Mouse (Mus musculus) mouse embryonic stem cell (cell line): Measurements from ENCODE around the gene Manf.

Experiments used
- in situ Hi-C, 2 experiments: fragments of 300-500 bp; cut with MboI; formaldehyde crosslinking; loops; 1 replicate in 1 of 2; 3 replicates in 1 of 2; pipeline ENCODE4 v1.14.3; 2019 to 2020; ENCODE audit warnings: low sequenced_read_pairs in 2 of 2, low pct_unique_long_range_greater_than_20kb in 1 of 2, mixed read lengths in 1 of 2; ENCODE audit not compliant: unreplicated experiment in 1 of 2

The Manf gene

DNA sequence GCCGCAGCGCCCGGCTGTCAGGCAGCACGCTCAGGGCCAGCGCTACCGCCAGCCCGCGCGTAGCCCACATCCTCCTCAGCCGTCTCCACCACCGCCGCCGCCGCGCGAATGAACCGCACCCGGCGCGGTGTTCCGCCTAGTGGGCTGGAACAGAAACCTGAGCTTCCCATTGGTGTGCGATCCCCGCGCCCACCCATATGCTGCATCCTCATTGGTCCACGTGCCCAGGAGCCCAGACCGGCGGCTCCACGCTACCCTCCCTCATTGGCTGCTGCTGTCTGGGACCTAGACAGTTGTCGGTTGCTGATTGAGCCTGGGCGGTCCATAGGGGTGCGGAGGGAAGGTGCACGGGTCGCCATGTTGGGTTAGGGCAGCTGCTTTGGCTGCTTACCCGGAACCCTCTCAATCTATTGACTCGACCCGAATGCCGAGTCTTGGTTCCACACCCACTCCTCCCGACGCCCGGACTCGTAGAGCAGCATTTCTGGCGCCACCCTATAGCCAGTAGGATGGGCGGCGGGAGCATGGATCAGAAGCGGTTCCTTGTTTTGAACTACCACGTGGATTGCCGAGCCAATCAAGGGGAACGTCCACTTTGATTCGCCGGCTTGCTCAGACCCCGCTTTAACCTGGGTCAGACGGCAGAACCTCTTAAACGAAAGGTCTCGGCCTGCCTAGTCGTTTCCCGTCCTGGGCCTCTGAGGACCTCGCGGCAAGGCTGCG lies at the start of gene Manf:
Manf (minus strand) TSS at position 151 of the 723 bp plus-strand sequence.
- in situ Hi-C loops = no loop called here

DNA sequence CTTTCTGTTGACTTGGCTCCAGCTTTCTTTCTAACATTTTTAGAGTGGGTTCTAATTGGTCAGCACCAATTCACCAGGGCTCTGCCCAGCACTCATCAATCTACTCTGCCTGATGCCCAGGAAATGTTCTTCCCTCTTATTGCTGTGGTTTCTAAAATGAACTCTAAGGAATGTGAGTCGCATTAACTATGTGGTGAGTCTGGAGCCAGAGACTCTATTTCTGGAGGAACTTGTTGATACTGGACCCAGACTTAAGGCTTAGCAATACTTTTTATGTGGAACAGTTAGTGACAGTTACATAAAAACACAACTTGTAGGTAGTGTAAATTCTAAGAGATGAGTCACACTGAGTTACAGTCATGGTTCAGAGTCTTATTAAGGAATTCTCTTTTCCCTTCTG lies 43.2 kb upstream of the Manf start:
- in situ Hi-C loops = no loop called here

DNA sequence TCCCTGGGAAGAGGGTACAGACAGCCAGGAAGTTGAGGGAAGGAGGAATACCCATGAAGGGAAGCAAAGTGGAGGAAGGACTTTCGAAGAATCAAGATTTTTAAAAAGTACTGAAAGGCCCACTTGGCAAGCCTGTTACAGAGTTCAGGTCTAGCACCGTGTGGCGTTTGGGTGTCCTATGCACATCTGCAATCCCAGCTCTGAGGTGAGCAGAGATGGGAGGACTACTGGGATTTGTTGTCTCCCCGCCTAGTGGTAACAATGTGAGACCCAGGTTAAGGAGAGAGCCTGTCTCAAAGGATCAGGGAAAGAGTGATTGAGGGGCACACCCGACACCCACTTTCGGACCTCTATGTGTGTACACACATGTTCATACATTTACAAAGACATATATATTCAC lies 23.1 kb upstream of the Manf start:
- in situ Hi-C loops = no loop called here

DNA sequence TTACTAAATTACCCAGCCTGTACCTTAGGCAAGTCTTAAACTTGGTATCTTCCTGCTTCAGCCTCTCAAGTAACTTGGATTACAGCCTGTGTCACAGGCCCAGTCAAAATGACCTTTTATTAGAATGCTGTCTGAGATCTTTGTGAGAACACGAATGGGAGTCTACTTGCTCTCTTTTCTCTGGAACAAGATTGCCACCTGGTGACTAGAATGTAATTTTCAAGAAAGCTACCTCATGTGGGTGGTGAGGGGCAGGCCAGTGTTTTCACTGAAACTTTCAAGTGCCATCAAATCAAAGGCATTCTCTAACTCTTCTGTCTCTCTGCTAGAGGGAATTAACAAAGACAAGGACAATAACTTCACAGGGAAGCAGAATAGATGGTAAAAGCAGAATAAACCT lies 22.0 kb upstream of the Manf start:
- in situ Hi-C loops = no loop called here

DNA sequence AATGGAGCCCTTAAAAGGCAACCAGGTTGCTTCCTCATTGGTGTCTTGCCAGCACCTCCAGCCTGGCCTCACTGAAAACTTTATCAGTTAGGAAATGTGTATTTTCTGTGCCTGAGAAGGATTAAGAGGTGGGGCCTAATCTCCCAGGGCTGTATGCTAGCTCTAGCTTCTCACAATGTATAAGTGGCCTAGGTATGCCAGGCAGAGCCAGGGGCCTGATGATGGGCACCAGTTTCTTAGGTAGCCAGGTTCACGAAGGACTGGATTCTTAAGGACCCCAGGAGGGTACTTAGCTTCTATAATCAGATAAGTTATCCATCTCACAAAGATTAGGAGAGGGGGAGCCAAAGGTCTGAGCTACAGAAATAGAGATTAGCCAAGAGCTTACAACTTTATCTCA lies 19.8 kb upstream of the Manf start:
- in situ Hi-C loops = no loop called here

DNA sequence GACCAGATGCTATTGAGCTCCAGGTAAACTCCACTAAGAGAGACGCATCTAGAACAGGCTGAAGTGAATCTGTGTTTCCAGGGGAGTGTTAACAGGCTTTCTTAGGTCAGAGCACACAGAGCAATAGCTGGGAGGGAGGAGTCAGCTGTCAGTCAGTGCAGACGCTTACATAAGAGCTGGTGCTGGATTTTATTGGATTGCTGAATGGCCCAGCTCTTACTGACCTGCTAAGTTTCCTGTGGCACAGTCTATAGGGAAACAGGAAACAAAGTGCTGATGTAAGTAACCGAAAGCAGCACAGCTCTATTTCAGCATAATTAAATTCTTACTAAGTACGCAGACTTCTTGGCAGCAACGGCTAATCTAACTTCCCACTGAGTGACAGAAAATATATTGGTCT lies 16.9 kb upstream of the Manf start:
- in situ Hi-C loops = no loop called here

DNA sequence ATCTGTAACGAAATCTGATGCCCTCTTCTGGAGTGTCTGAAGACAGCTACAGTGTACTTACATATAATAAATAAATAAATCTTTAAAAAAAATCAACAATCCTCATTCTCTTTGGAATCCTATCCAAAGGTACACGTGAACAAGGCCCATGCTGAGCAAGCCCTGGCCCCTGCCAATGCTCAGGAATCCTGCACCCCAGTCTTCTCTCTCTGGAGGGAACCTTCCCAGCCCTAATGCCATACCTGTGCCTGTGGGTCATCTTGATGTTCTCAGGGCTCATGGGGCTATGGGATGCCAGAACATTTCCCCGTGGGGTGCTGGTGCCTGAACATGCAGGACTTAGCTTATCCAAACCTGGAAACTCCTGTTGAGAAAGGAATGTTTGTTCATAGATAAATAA lies 16.4 kb upstream of the Manf start:
- in situ Hi-C loops = no loop called here

DNA sequence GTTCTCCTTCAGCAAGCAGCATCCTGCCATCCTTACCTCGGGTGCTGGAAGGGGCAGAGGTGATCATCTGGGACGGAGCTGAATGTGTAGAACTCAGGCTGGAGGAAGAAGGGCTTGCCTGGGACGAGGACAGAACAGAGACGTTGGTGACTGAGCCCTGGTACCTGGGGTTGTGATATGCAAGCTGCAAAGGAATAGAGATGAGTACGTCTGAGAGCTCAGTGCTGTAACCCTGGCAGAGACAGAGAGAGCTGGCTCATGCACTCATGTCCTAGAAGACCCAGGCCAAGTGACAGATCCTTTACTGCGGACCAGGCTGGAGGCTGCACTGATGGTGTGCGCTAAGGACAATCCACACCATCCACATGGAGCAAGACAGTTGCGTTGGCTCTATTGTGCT lies 14.8 kb upstream of the Manf start:
- in situ Hi-C loops = no loop called here

DNA sequence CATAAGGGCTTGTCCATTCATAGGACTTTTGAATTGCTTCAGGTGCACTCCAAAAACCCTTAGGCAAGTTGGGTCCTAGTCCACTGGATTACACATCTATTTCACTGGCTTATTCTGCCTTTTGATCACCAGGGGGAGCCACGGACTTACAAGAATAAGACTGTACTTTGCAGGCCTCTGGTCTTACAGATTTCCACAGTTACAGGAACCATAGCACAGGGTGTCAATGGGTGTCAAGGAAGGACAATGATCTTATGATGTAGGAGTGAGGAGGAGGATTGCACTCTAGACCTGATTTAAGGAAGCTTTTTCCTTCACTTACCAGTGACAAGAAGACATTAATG lies 12.0 kb upstream of the Manf start:
- in situ Hi-C loops = loop anchor here in 1 of 2 experiments (5.0 kb wide), 1 partner anchor 389 kb away; no protein-coding TSS in a partner anchor

DNA sequence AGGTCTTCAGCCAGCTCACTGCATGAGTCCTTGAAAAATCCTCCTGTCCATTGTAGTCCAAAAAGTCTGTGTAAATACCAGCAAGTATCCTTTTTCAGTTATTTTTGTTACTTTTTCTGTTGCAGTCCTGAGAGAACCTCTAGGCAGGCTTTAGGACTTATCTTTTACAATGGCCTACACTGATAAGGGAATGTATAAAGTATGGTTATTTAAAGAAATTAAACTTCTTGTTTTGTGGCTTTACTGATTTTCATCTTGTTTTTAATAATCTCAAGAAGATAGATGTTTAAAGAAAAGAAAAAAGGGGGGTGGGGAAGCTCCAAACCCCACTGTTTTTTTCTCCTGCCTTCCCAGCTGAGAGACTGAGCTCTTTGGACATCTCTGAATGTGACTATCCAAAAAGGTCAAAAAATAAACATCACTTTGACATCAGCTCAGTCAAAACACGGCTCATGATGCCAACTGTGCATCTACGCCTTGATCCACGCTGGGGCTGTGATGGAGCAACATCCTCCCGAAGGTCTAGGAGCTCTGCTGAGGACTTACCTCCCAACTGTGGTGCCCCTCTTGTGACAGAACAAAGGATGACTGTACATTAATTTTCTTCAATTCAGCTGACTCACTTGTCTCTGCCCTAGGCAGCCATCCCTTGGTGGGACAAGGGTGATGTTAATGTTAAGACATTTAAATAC lies 11.5 kb upstream of the Manf start:
- in situ Hi-C loops = loop anchor here in 1 of 2 experiments (5.0 kb wide), 1 partner anchor 389 kb away; no protein-coding TSS in a partner anchor

DNA sequence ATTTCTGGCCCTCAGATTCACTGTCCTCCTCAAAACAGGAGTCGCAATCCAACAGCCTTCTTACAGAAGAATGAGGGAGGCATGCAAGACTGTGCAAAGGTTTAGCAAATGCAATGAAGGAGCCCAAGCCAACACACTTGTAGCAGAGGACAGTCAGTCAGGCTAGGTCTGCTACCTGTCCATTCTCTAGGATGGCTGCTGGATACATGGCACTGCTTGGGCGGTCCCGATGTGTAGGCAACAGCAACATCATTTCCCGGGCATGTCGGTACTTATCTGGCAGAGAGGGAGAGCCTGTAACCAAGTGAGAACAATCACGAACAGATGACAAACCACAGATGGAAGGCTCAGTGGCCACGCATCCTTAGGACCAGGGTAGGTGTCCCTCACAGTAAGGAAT lies 9.8 kb upstream of the Manf start:
- in situ Hi-C loops = loop anchor here in 1 of 2 experiments (5.0 kb wide), 1 partner anchor 391 kb away; no protein-coding TSS in a partner anchor

DNA sequence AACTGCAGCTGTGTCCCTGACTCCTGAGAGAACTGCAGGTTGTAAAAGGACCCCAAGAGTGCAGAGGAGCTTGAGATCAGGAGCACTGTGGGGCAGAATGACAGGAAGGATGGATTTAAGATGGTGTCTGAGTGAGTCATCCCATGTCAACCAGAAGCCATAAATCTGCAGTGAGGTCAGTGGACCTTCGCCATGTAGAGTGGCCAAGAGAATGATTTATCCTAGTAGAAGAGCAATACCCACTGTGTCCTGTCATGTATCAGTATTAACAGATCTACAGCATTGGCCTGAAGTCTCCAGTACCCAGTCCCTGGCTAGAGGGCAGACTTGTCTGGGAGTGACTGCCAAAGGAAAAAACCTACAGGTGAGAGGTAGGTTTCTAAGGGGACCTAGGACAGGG lies 7.1 kb upstream of the Manf start:
- in situ Hi-C loops = no loop called here

DNA sequence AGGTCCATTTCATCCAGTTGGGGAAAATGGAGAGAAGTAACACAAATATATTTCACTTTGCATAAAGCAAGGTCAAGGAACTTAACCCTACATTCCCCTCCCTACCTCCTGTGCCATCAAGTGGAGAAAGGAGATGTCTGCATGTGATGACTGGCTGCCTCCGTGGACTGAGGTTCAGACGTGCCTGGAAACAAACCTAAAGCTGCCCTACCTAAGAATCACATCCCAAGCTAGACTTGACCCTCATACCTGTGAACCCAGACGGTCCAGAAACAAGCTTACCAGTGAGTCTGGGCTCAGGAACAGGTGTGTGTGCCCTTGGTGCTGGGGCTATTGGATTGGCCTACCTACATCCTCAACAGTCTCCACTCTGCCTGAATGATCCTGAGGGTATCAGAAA lies 1.5 kb upstream of the Manf start:
- in situ Hi-C loops = no loop called here

DNA sequence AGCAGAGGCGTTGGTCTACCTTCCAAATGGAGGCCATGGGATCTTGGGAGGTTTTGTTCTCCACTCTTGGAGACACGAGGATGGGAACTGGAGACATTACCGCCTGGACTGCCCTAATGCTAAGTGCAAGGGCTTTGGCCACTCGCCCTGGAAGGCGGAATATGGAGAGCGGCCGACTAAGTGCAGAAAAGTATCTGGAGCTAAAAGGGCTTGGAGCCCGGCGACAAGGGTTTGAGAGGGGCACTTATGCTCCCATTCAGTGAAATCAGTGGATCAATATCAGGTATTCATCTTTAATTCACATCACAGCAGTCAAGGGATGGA lies 735 bp upstream of the Manf start:
- in situ Hi-C loops = no loop called here

DNA sequence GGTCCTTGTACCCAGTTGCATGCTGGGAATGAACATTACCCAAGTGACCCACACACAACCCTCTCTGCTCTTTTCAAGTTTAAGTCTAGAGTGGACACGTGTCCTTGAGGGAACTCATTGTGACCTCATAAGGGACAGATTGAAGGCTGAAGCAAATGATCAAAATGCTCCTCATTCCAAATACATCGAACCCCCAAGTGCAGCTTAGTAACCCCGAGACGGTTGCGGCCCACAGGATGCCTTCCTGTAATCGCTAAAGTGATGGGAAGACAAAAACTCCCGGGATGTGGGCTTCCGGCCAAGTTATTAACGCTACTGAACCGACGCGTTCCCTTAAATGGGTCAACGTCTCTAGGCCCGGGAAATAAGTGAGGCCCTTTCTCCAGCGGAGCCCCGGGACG lies 438 bp downstream of the Manf start:
- in situ Hi-C loops = no loop called here

DNA sequence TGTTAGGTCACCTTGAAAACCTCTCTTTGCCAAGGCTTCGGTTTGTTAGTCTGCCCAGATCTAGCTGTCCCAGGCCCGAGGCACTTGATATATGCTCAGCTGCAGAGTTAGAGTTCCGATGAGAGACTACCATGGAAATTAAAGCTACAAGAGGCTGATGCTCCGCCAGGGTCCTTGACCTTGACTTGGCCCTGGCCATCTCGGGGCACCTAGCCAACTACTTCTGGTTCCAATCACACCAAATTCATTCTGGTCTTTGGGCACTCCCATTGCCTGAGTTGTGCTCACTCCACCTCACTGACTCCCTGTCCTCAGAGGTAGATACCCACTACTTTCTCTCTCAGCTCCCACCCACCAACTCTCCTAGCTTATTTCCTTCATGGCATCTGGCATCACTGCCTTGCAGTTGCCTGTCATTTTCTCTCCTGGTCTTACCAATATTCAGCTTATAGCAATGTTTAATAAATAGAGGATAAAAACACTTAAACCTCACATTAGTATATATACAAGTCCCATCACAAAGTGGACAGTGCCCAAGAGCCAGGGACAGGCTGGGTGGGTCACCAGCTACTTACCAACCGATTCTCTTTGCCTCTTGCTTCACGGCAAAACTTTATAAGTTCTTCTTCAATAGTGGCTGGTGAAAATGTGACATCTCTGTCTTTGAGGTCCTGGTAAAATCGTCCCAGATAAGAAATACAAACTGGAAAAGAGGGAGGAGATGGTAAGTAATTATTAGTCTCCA lies 1.1 kb downstream of the Manf start:
- in situ Hi-C loops = no loop called here

DNA sequence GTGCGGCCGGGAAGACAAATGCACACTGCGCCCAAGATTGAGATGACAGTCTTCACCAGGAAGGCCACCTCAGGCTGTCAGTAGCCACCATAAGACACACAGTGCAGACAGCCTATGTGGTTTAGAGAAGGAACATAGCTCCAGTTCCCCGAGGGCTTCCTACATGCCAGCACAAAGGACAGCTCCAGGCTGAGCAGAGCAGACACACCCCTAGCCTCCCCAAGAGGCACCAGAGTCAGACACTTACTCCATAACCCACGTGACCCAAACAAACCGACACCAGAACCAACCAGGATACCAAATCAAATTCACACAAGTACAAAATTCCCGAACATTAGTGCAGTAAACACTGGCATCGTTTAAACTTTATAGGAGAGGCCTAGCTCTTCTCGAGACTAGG lies 2.5 kb downstream of the Manf start:
- in situ Hi-C loops = no loop called here

DNA sequence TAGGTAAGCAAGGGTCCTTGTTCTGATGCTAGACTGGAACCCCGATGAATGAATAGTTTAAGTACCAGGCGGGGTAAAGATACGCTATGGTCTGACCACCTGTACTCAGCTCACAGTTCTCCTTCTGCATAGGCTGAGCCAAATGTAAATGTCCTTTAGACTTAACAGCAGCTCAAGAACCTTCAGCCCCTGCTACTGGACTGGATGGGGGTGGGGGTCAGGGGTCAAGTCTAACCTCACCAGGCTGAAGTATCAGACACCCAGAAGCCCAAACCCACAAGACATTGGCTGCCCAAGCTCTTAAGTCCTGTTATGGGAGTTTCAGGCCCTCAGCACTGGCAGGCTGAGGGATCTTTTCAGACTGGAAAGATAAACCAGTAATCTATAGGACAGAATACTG lies 3.4 kb downstream of the Manf start:
- in situ Hi-C loops = no loop called here

DNA sequence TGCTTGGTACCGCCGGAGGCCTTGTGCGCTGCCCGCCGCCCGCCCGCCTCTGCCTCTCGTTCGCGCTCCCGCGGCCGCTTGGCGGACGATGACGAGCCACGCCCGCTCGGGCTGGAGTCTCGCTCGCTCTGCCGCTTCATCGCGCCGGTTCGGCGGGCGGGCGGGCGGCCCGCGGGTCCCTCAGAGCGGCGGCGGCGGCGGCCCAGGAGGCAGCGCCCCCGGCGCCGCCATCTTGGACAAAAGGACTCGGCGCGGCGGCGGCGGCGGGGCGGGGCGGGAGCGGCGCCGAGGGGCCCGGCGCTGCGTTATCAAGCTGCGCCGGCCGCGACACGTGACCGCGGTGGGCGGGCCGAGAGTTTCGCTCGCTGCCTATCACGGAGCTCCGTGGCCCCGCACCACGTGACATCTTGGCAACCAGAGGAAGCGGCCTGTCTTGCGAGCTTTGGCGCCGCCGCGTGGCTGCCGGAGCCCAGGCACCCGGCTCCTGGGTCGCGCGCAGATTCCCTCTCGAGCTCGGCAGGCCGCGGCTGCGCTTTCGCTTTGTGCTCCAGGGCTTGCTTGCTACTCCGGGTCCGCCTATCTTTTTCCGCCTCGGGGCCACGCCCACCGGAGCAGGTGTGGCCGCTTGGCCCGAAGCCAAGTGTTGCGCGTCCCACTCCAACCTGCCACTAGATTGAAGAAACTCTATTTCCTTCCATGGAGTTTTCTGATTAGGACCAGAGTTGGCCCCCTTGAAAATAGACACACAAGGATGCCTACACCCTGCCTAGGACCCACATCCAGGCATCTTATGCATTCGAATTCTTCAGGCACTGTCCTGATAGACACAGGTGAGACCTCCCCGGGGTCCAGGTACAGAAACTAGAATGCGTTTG lies 4.7 kb downstream of the Manf start, which contains the start of gene Rbm15b:
Rbm15b (minus strand) TSS at position 601 of the 875 bp plus-strand sequence.
- in situ Hi-C loops = no loop called here
